Mouse (Mus musculus) thymus, adult 2 months (tissue): Measurements from ENCODE around the gene Defb30.

Source experiments
- CTCF ChIP-seq: fragments of 200-500 bp; IDR thresholded peaks from 2 replicates; pipeline ENCODE4 v1.5.1; 2012; ENCODE audit warnings: mild to moderate bottlenecking, control low read depth, low read length, moderate library complexity, borderline replicate concordance; ENCODE audit not compliant: control insufficient read depth, poor library complexity, insufficient read depth; ENCODE audit errors: extremely low read depth
- POLR2A ChIP-seq: fragments of 200-500 bp; IDR thresholded peaks from 2 replicates; pipeline ENCODE4 v1.6.1; 2012; ENCODE audit warnings: mild to moderate bottlenecking, low read length, control low read depth, moderate library complexity; ENCODE audit not compliant: control insufficient read depth, poor library complexity, insufficient read depth; ENCODE audit errors: extremely low read depth

- TF ChIP-seq CTCF (no peak), POLR2A (no peak)
Measured at GRCm38 (mm10) chr14:63013082-63013481, 36.7 kb downstream of the Defb30 start.
